ENCODE assay signal across 16 mouse cellular contexts in the genomic region with DNA sequence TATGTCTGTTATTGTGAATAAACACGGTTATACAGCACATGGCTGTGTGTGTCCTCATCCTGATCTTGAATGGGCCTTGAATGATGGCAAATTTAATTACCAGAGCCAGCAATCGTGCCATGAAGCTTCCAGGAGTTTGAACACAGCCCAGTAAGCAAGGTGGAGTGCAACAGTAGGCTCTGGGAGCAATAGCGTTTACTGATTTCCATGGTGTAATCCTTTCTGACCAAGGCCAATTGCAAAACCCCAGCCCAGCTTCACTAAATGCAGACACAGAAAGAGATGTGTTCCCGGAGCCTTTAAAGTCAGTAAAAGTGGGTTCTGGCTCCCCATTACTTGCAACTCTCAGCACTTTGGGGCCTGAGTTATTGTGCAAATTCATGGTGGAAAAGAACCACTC.
"Had no signal": no experiment of that assay in that cellular context is flagged by ENCODE, and none has a peak within 500 bp of the region (broad histone marks: within the 10 kb centered on the region; RNA-seq: fewer than 3 reads in every experiment).

No protein-coding gene starts in this region.

- H3K4me1 ChIP-seq: neural tube, embryonic 13.5 days; neural tube, embryonic 15.5 days; stomach, embryonic 15.5 days had no signal

- H3K27me3 ChIP-seq: neural tube, embryonic 13.5 days; neural tube, embryonic 15.5 days; stomach, embryonic 15.5 days had no signal

- H3K9me3 ChIP-seq: neural tube, embryonic 13.5 days; neural tube, embryonic 15.5 days; stomach, embryonic 15.5 days had no signal

- H3K9ac ChIP-seq: neural tube, embryonic 13.5 days; neural tube, embryonic 15.5 days; stomach, embryonic 15.5 days had no signal

- H3K4me2 ChIP-seq: neural tube, embryonic 13.5 days; neural tube, embryonic 15.5 days; stomach, embryonic 15.5 days had no signal

- H3K36me3 ChIP-seq: neural tube, embryonic 15.5 days; stomach, embryonic 15.5 days had no signal

- DNase-seq: retina, postnatal 1 day; right cerebral cortex, adult 18-20 months; right cerebral cortex, postnatal 14 days; right cerebral cortex, postnatal 25 days; right cerebral cortex, postnatal 4 days; spleen, adult 18-20 months; thymus, adult 18-20 months; thymus, adult 2 months; thymus, postnatal 14 days; thymus, postnatal 25 days; thymus, postnatal 36 days; thymus, postnatal 4 days had no signal

- H3K27ac ChIP-seq: neural tube, embryonic 13.5 days; neural tube, embryonic 15.5 days; stomach, embryonic 15.5 days; stomach, postnatal 0 days had no signal

- H3K4me3 ChIP-seq: neural tube, embryonic 13.5 days; neural tube, embryonic 15.5 days; stomach, embryonic 15.5 days had no signal
